Mouse (Mus musculus) gastrocnemius, postnatal 10 days (tissue): ENCODE data around the gene Tspan15. TPM values are rescaled to one million over a fixed set of nuclear protein-coding genes. Genes with fewer than 3 reads are reported as not detected.

Experiments
- DNase-seq: peaks from one replicate; pipeline ENCODE4 v3.0.0; 2021; ENCODE audit warnings: mixed read lengths
- long read RNA-seq, 2 experiments: library from polyadenylated mRNA; stranded (forward); transcript quantifications; one replicate each; pipeline ENCODE4 v2.0.0; 2021
- total RNA-seq, 2 experiments: library from RNA; stranded (reverse); gene quantifications; 2 replicates each; pipeline ENCODE4 v1.2.3; 2021

Tspan15 gene
- 10 to 100 TPM; 16.4 to 19.3 TPM for total RNA-seq
- long read RNA-seq, experiment 1, transcript Tspan15-201 (8 exons, 3,638 nt) = major isoform, 79 of 86 reads
- long read RNA-seq, experiment 1, partial matches to known transcripts = 1 of 86 reads
- long read RNA-seq, experiment 1, other reads (novel, unspliced or antisense) = 5 of 86 reads
- long read RNA-seq, experiment 2, transcript Tspan15-201 (8 exons, 3,638 nt) = major isoform, 53 of 60 reads
- long read RNA-seq, experiment 2, partial matches to known transcripts = 1 of 60 reads
- long read RNA-seq, experiment 2, other reads (novel, unspliced or antisense) = 6 of 60 reads

DNA sequence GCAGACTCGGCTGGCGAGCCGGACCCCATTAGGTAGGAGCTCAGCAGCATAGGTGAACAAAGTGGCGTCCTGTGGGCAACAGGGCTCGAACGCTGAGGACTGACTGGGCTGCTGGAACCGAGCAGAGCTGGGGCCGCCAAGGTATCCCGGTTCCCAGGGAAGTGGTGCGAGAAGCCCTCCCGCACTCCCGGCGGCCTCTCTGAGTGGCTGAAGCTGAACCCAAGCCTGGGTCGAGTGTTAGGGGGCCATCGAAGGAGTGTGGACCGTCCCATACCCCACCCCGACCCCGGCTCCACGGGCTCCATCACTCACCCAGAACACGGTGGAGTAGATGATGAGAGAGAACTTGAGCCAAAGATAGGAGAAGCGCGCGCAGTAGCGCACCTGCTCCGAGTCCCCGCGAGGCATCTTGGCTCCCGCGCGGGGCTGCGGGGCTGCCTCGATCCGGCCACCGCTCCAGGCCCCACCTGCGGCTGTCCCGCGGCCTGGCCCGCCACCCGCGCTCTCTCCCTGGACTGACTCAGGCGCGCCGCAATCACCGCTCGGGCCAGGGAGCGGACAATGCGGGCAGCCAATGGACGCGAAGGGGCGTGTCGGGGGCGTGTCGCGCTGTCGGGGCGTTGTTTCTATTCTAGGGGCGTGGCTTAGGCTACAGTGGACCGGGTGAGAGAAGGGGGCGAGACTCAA is at the start of gene Tspan15:
TSS of gene Tspan15 (minus strand) at position 544 of the 687 bp plus-strand sequence.
- peak; percentile 91 for DNase-seq

DNA sequence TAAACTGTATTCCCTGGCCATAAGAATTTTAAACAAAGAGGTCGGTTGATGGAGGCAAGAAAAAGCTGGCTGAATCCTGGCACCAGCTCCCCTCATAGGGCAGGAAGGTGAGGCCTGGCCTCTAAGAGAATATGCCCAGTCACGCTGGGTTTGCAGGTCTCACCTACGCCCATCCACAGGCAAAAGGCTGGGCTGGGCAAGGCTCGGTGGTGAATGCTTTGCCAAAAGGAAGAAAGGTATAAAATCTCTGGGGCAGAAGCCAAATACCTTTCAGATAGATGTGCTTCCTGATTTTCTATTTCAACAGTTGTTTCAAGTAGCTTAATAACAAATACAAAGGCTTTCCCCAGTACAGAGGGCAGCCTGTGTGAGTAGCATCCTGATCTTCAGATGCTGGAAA is 48.6 kb upstream of the Tspan15 start:
- no peak for DNase-seq

- no peak for DNase-seq
Observed at GRCm38 (mm10) chr10:62279066-62279465, 48.0 kb upstream of the Tspan15 start.

GRCm38 (mm10) chr10:62277499-62278293 is 46.6 kb upstream of the Tspan15 start:
- DNase-seq = no peak

- DNase-seq = peak; percentile 93
Observed at GRCm38 (mm10) chr10:62275235-62275634, 44.2 kb upstream of the Tspan15 start.

DNA sequence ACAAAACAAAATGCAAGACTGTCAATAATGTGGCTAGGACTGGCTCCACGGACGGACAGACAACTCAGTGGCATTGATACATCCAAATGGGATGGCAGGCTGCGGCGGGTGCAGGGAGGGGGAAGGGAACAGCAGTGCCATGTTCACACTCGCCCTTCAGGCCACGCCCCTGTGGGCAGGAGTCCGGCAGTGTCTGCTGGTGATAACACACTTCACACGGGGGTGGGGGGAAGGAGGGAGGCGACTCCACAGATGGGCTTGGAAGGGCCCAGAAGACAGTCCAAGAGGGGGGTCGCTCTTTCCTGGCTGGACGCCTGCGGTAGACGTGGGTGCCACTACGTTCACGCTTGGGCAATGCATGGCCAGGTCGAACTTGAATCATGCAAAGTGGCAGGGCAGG is 38.2 kb upstream of the Tspan15 start:
- no peak for DNase-seq

GRCm38 (mm10) chr10:62264299-62264698 is 33.2 kb upstream of the Tspan15 start:
- no peak for DNase-seq

DNA sequence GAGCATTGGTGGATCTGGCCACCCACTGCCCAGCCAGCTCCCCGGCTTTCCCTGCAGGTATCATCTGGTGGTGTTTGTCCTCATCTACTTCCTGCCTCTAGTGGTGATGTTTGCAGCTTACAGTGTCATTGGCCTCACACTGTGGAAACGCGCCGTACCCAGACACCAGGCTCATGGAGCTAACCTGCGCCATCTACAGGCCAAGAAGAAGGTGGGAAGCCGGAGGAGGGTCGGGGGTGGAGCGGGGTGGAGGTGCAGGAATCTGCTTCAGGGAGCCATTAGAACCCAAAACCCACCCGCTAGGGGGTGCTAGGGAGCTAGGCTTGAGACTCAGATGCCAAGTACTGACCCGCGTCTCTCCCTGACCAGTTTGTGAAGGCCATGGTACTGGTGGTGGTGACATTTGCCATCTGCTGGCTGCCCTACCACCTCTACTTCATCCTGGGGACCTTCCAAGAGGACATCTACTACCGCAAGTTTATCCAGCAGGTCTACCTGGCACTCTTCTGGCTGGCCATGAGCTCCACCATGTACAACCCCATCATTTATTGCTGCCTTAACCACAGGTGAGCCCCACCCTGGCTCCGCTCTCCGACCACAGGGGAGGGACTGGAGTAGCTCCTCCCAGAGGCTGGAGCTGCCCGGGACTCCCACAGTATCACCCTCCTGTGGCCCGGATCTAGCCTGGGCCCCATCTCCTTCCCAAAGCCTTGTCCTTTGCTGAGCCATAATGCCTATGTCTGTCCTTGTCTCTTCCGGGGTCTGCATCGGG is 30.2 kb upstream of the Tspan15 start:
- DNase-seq = peak; percentile 52

DNA sequence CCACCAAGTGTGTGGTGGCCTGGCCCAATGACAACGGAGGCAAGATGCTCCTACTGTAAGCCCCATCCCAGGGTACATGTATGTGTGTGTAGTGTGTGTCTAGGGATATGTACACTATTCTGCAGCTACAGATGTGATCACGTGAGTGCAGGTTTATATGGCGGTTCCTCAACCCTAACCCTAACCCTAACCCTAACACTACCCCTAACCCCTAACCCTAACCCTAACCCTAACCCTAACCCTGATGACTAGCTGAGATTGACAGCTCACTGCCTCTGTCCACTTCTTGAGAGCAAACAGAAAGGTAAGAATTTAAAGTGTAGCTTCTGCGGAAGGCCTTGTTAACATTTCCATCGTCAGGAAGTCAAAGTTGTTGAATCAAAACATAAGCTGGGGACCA is 27.2 kb upstream of the Tspan15 start:
- no peak for DNase-seq

GRCm38 (mm10) chr10:62252496-62253235 is 21.6 kb upstream of the Tspan15 start:
- DNase-seq = no peak

- DNase-seq = no peak
Observed at GRCm38 (mm10) chr10:62252000-62252488, 21.0 kb upstream of the Tspan15 start, which contains the start of gene Tacr2. Tacr2 (plus strand) TSS chr10:62252438.

- DNase-seq = no peak
Observed at GRCm38 (mm10) chr10:62247815-62248214, 16.8 kb upstream of the Tspan15 start.

GRCm38 (mm10) chr10:62247156-62247555 is 16.1 kb upstream of the Tspan15 start:
- DNase-seq = no peak

GRCm38 (mm10) chr10:62244067-62244466 is 13.0 kb upstream of the Tspan15 start:
- DNase-seq = no peak

- peak; percentile 44 for DNase-seq
Observed at GRCm38 (mm10) chr10:62242896-62243295, 11.8 kb upstream of the Tspan15 start.

- no peak for DNase-seq
Observed at GRCm38 (mm10) chr10:62242358-62242757, 11.3 kb upstream of the Tspan15 start.

DNA sequence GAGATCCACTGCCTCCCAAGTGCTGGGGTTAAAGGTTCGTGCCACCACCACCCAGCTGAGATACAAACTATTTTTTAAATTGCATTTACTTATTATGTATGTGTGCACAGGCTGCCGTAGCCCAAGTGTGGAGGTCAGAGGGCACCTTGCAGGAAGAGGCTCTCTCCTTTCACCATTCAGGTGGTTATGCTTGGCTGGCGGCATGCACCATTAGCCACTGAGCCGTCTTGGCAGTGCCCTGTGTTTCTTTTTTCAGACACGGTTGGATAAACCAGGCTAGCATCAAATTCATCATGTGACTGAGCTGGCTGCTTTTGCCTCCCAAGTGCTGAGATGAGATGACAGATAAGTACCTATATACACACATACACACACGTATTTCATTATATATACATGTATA is 8.2 kb upstream of the Tspan15 start:
- DNase-seq = peak; percentile 33

- DNase-seq = no peak
Observed at GRCm38 (mm10) chr10:62238688-62239087, 7.6 kb upstream of the Tspan15 start.

DNA sequence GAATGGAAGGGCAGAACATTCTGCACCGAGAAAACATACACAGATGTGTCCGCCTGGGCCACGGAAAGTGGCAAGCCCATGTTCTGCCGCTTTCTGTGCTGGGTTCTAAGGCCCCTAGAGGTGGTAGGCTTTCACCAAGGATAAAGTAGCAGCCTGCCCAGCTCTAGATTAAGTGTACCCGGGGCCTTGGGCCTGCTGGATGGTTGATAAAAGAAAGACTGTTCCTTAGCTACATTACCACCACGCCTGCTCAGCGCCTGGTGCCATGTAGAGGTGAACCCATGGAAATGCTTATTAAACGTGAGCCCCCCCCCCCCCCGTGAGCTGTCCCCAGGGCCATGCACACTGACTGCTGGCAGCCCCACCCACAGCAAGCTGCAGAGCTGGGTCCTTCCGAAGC is 6.2 kb upstream of the Tspan15 start:
- no peak for DNase-seq

- DNase-seq = no peak
Observed at GRCm38 (mm10) chr10:62236165-62236564, 5.1 kb upstream of the Tspan15 start.

GRCm38 (mm10) chr10:62231811-62232210 is 760 bp upstream of the Tspan15 start:
- DNase-seq = no peak
